Mouse (Mus musculus) erythroblast, embryonic 14.5 days (primary cell): ENCODE measurements around the gene Tmem59l. TPM values are rescaled to one million over a fixed set of nuclear protein-coding genes. Genes with fewer than 3 reads are reported as not detected.
A peak's percentile ranks its signal among the peaks of the same experiment; 100 is the strongest.

ENCODE experiments used
- H3K27me3 ChIP-seq: 2 replicates; pipeline ENCODE4 v1.6.1; 2012; ENCODE audit warnings: inconsistent platforms; ENCODE audit not compliant: control insufficient read depth
- H3K36me3 ChIP-seq: 2 replicates; pipeline ENCODE4 v1.6.1; 2012; ENCODE audit warnings: mild to moderate bottlenecking, inconsistent platforms; ENCODE audit not compliant: control insufficient read depth
- H3K4me1 ChIP-seq: 2 replicates; pipeline ENCODE4 v1.6.1; 2012; ENCODE audit warnings: inconsistent platforms; ENCODE audit not compliant: control insufficient read depth
- H3K4me3 ChIP-seq: replicated peaks from 2 replicates; pipeline ENCODE3; 2012; ENCODE audit warnings: moderate library complexity, mild to moderate bottlenecking, inconsistent platforms
- H3K9me3 ChIP-seq: 2 replicates; pipeline ENCODE4 v1.6.1; 2012; ENCODE audit warnings: low read length, inconsistent platforms, mixed read lengths; ENCODE audit not compliant: control insufficient read depth
- GATA1 ChIP-seq: IDR thresholded peaks from 2 replicates; pipeline ENCODE4 v1.6.1; 2012; ENCODE audit warnings: low read length, inconsistent platforms, mixed read lengths
- TAL1 ChIP-seq: IDR thresholded peaks from 3 replicates; pipeline ENCODE4 v1.6.1; 2012; ENCODE audit warnings: low read length, inconsistent platforms, mixed read lengths
- polyA plus RNA-seq: library from polyadenylated mRNA; stranded (reverse); fragments of >175 nt; gene quantifications from 2 replicates; pipeline ENCODE4 v1.2.3, GENCODE M21; 2012

The Tmem59l gene
- polyA plus RNA-seq, 1 experiment, result not detected

- H3K4me1 ChIP-seq, result peaks cover 84% of the 10 kb centered on the region
- H3K27me3 ChIP-seq, result peaks cover 46% of the 10 kb centered on the region
- TF ChIP-seq TAL1 (no peak), GATA1 (no peak)
- peak overlapping the region; percentile 51 for H3K4me3 ChIP-seq
- H3K9me3 ChIP-seq, result no peaks in the 10 kb centered on the region
- peaks cover 32% of the 10 kb centered on the region for H3K36me3 ChIP-seq
Observed at GRCm38 (mm10) chr8:70502540-70502939, 15.4 kb upstream of the Tmem59l start.

GRCm38 (mm10) chr8:70501820-70502529 lies 14.8 kb upstream of the Tmem59l start:
- no peaks in the 10 kb centered on the region for H3K9me3 ChIP-seq
- H3K27me3 ChIP-seq, result peaks cover 52% of the 10 kb centered on the region
- H3K4me3 ChIP-seq, result peak overlapping the region; percentile 51
- TF ChIP-seq TAL1, result no peak
- TF ChIP-seq GATA1, result no peak
- H3K4me1 ChIP-seq, result peaks cover 82% of the 10 kb centered on the region
- H3K36me3 ChIP-seq, result peaks cover 27% of the 10 kb centered on the region

GRCm38 (mm10) chr8:70500386-70501301 lies 13.5 kb upstream of the Tmem59l start:
- Histone ChIP-seq H3K4me1 (peaks cover 72% of the 10 kb centered on the region), H3K36me3 (peaks cover 24% of the 10 kb centered on the region), H3K9me3 (peaks cover under 1% of the 10 kb centered on the region; the same call in 1 of the 2 replicates), H3K4me3 (peak overlapping the region; percentile 61), H3K27me3 (peaks cover 65% of the 10 kb centered on the region)
- TF ChIP-seq GATA1 (peak; percentile 28; the same call in 1 of the 2 replicates), TAL1 (no peak)

GRCm38 (mm10) chr8:70495771-70496062 lies 8.6 kb upstream of the Tmem59l start:
- no peaks in the 10 kb centered on the region for H3K36me3 ChIP-seq
- peaks cover 39% of the 10 kb centered on the region for H3K4me1 ChIP-seq
- H3K9me3 ChIP-seq, result peaks cover 29% of the 10 kb centered on the region
- H3K27me3 ChIP-seq, result peaks cover 91% of the 10 kb centered on the region
- no peak overlapping the region for H3K4me3 ChIP-seq
- TF ChIP-seq TAL1 (no peak), GATA1 (no peak)

- no peaks in the 10 kb centered on the region for H3K36me3 ChIP-seq
- H3K4me1 ChIP-seq, result peaks cover 34% of the 10 kb centered on the region
- H3K4me3 ChIP-seq, result no peak overlapping the region
- peaks cover 94% of the 10 kb centered on the region for H3K27me3 ChIP-seq
- H3K9me3 ChIP-seq, result peaks cover 32% of the 10 kb centered on the region
- TF ChIP-seq TAL1 (no peak), GATA1 (no peak)
Observed at GRCm38 (mm10) chr8:70495001-70495770, 8.0 kb upstream of the Tmem59l start.

GRCm38 (mm10) chr8:70494416-70494945 lies 7.3 kb upstream of the Tmem59l start:
- Histone ChIP-seq H3K27me3 (peaks cover 100% of the 10 kb centered on the region), H3K4me3 (no peak overlapping the region), H3K9me3 (peaks cover 38% of the 10 kb centered on the region), H3K4me1 (peaks cover 29% of the 10 kb centered on the region), H3K36me3 (no peaks in the 10 kb centered on the region)
- TF ChIP-seq GATA1 (no peak), TAL1 (no peak)

GRCm38 (mm10) chr8:70493692-70494415 lies 6.7 kb upstream of the Tmem59l start:
- no peak overlapping the region for H3K4me3 ChIP-seq
- H3K27me3 ChIP-seq, result peaks cover 100% of the 10 kb centered on the region
- no peak for TF ChIP-seq GATA1
- no peak for TF ChIP-seq TAL1
- H3K4me1 ChIP-seq, result peaks cover 23% of the 10 kb centered on the region
- no peaks in the 10 kb centered on the region for H3K36me3 ChIP-seq
- peaks cover 43% of the 10 kb centered on the region for H3K9me3 ChIP-seq
